ENCODE assay signal across 15 mouse cellular contexts in genomic region chr4:61898184-61898583, GRCm38 (mm10).
"Had no signal": no experiment of that assay in that cellular context is flagged by ENCODE, and none has a peak within 500 bp of the region (broad histone marks: within the 10 kb centered on the region; RNA-seq: fewer than 3 reads in every experiment).

No protein-coding gene starts in this region.

- H3K9ac ChIP-seq: limb, embryonic 12.5 days; liver, embryonic 13.5 days; liver, postnatal 0 days; lung, embryonic 15.5 days; midbrain, embryonic 13.5 days; neural tube, embryonic 15.5 days had no signal

- H3K4me2 ChIP-seq: limb, embryonic 12.5 days; liver, embryonic 13.5 days; lung, embryonic 15.5 days; midbrain, embryonic 13.5 days; neural tube, embryonic 15.5 days had no signal

- DNase-seq: kidney, adult 2 months; kidney, postnatal 25 days; layer of hippocampus, postnatal 36 days; liver; liver, embryonic 13.5 days; liver, postnatal 0 days; lung, postnatal 14 days; right cerebral cortex, postnatal 4 days; thymus, adult 2 months; thymus, postnatal 25 days had no signal

- H3K36me3 ChIP-seq: limb, embryonic 12.5 days; liver, embryonic 13.5 days; lung, embryonic 15.5 days; midbrain, embryonic 13.5 days; neural tube, embryonic 15.5 days had no signal

- H3K4me1 ChIP-seq: limb, embryonic 12.5 days; liver, embryonic 13.5 days; lung, embryonic 15.5 days; midbrain, embryonic 13.5 days; neural tube, embryonic 15.5 days had no signal

- H3K4me3 ChIP-seq: limb, embryonic 12.5 days; liver, embryonic 13.5 days; lung, embryonic 15.5 days; midbrain, embryonic 13.5 days; neural tube, embryonic 15.5 days had no signal

- H3K27ac ChIP-seq: limb, embryonic 12.5 days; liver, embryonic 13.5 days; lung, embryonic 15.5 days; macrophage; midbrain, embryonic 13.5 days; neural tube, embryonic 15.5 days had no signal

- H3K9me3 ChIP-seq: lung, embryonic 15.5 days; midbrain, embryonic 13.5 days; neural tube, embryonic 15.5 days had no signal

- H3K27me3 ChIP-seq: limb, embryonic 12.5 days; liver, embryonic 13.5 days; lung, embryonic 15.5 days; midbrain, embryonic 13.5 days; neural tube, embryonic 15.5 days had no signal

- ATAC-seq: liver, postnatal 0 days; midbrain, embryonic 13.5 days had no signal
